Mouse (Mus musculus): ENCODE data around the gene Nav2. TPM values are rescaled to one million over a fixed set of nuclear protein-coding genes. Genes with fewer than 3 reads are reported as not detected.
A peak's percentile ranks its signal among the peaks of the same experiment; 100 is the strongest.

Nav2 gene
- total RNA-seq, 2 experiments from 2014 or later, result 60.0 to 64.1 TPM

DNA sequence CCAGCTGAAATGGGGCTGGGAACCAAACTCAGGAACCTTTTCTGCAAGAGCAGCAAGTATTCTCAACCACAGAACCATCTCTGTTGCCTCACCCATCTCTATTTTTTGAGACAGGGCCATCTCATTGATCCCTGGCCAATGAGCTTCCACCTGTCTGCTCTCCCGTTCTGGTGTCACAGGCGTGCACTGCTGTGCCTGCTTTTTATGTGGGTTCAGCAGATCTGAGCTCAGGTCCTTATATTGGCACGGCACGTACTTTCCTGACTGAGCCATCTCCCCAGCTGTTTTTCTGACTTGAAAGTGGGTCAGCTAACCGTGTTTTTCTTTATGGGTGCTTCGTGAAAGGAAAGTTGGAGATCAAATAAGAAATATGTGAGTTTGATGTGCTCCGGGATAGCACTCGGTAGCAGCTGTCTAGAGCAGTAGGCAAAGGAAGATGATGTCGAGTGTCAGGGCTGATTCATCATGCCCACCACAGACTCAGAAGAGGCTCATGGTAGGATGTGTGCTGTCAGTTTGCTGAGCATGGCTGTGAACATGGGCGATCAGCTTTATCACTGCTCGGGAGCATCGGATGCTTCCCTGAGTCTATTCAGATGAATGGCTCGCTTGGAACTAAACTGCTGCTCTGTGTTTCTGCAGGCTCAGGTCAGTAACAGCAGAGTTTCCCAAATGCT, 456.1 kb downstream of the Nav2 start:
- intact Hi-C loops (cut with DNase I), result no loop called here

DNA sequence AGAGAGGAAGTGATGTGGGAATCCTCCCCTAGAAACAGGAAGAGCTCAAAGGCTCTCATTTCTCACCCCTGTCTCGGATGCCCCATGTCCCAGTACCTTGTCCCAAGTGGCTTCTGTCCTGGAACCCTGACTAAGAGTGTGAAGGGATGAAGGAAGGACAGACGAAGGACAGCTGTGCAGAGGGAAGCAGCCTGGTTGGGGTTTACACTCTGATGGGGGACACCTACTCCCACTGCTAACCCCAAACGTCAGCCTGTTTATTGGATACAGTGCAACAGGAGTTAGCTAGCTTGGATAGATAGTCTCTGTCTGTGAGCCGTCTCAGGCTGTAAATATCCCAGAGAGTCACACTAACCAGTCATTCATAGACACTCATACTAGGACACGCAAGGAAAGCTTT, 460.1 kb downstream of the Nav2 start:
- DNase-seq, result no peak
- intact Hi-C loops (cut with DNase I), result no loop called here

More for the DNA sequence above, 456.1 kb downstream of the Nav2 start:
- no peak for DNase-seq

DNA sequence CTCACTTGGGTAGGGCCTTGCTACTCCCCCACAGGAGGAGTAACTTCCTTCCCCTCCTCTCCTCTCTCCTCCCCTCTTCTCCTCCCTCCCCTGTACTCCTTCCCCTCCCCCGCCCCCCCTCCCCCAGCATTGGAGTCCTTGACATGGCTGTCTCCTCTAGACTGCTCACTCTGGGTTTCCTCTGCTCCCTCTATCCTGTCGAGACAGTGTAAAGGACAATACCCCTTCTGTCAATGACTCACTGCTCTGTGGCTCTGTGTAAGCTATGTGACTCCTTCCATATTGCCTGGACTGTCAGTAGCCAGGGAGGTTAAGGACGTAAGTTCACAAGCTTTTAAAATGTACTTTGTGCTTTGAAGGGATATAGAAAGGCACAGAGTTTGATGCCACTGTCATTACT, 460.5 kb downstream of the Nav2 start:
- DNase-seq, result no peak
- intact Hi-C loops (cut with DNase I), result no loop called here

DNA sequence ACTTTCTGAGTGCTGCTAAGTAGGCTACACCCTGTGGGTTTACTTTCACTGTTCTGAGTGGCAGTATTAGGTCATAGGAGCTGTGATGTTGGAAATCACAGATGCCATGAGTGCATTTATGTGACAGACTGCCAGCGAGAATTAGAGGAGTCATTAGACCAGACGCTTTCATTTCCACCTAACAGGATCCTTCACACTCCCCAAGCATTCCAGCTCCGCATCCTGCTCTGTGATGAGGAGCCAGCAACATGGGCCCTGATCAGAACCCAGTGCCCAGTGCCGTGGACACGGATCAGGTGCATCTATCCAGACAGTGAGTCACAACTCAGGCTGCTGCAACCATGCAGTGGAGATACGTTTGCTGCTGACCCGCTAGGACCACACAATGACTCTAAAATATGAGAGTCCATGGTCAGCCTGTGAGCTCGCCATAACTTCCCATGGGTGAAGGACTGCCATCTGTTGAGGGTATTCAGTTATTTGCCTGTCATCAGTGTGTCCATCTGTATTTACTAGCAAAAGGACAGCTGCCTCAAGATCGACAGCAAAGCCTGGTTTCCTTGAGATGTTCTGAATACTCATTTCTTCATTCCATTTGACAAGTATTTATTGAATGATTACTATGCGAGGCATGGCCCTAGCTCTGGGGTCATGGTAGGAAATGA, 461.4 kb downstream of the Nav2 start:
- intact Hi-C loops (cut with DNase I), result no loop called here
- DNase-seq, result no peak

DNA sequence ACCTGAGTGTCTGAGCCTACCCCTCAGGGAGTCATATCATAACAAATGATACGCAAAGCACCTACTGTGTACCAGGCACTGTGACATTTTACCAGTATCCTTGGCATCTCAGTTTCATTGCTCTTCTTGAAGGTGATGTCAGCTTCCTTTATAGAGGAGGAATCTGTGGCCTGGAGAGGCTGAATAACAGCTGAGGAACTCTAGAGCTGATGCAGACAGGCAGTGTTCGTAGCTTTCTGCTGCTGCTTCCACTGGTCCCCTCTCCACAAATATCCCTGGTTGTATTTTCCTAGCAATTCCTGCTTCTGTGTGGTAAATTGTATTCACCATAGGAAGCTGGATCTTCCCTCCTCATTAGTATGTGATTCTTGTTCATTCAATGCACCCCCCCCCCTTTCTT, 462.8 kb downstream of the Nav2 start:
- intact Hi-C loops (cut with DNase I), result no loop called here
- DNase-seq, result no peak

DNA sequence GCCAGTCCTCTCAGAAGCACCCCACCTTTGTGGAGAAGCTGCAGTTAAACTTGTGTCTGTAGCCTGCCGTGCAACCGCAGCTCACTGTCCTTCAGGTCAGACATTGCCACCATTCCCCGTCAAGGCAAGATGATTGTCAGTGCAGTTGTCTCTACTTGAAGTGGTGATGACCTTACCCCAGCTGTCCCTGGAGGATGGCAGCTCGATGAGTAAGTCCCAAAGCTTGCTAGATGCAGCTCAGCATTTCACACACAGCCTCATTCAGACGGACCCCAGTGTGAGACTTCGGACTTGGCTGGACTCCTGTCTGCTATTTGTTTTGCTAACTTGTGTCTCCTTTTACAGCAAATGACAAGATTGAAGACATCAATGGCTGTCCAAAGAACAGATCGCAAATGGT, 463.5 kb downstream of the Nav2 start:
- intact Hi-C loops (cut with DNase I), result no loop called here
- no peak for DNase-seq

DNA sequence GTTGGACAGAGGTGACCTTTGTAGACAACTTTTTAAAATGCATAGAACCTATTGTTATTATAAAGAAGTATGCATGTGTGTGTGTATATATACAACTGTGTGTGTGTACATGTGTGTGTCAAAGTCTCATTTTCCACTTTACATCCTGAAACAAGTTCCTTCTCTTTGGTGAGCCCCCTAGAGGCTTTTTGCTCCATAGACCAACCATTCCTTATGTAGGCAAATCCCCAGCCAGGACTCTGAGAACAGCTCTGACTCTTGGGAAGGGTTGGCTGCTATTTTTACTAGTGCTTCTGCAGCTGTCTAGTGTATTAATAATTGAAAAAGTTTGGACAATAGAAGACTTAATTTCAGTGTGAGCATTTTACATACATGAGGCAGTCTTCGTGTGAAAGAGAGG, 464.7 kb downstream of the Nav2 start:
- intact Hi-C loops (cut with DNase I), result no loop called here
- DNase-seq, result no peak

DNA sequence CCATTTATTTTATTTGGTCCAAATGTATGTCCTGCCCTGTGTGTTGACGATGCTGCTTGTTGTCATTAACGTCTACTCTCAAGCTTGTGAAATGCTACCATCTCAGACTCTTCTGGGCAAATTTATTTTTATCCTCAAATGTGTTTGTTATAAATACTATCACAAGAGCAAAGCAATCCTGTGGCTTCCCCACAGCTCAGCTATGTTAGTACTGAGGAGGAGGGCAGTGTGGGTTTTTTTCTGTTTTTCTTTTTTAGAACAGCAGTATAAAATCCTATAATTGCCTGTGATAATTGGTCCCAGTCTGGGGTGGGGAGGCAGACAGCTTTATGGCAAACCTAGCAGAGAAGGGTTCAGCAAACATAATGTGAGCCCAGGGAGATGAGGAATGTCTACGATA, 465.1 kb downstream of the Nav2 start:
- DNase-seq, result no peak
- intact Hi-C loops (cut with DNase I), result no loop called here

DNA sequence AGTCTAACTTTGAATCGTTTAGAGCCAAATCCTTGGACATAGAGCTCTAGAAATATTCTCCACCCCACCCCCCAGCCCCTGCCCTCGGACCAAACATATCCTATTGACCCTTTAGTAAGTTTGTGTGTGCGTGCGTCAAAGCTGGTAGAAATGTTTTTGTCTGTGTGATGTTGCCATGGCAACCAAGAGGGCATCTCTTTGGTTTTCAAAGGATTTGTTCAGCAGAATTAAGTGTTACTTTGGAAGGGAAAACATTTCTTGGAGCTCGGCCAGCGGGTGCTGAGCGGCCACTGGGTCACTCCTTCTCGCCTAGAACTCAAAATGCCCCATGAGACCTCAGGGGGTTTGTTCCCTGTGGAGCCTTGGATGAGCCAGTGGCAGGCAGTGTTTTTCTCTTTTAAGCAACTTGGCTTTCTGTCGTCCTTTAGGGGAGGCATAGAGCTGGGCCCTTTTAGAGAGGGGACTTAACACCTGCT, 467.0 kb downstream of the Nav2 start:
- intact Hi-C loops (cut with DNase I), result no loop called here
- peak in 1 of 2 experiments; percentile 21 for DNase-seq

DNA sequence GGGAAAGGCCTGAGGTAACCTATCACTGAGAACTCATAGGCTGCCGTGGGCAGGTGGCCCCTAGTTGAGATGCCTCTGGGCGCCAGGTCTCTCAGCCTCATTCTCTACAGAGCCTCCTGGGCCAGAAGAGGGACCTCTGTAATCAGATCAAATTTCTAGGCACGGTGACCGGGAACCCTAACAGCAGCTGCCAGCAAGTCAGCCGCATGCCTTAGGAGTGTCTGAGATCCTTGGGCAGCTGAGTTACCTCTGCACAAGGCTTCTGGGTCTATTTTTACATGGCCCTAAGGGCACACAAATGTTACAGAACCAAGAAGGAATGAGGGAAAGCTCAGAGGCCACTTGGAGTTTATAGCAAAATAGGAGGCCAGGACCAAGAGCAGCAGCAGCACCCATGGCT, 470.1 kb downstream of the Nav2 start:
- DNase-seq, result no peak
- intact Hi-C loops (cut with DNase I), result no loop called here

DNA sequence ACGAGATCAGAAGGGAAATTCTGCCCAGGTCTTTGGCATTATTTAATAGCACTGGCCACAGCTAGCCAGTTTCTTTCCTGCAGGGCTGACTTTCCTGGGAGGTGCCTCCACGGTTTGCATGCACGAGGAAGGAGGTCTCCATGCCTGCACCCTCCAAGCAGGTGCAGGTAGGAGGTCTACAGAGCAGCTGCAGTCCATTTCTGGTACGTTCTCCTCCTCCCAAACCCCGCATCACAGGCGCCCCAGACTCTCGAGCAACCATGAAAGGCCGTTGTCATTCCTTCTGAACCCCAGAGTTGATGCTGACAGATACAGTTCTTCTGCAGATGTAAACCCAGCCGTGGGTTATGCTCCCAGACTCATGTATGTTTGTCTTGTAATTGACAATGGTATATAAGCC, 472.4 kb downstream of the Nav2 start:
- no peak for DNase-seq
- intact Hi-C loops (cut with DNase I), result no loop called here

DNA sequence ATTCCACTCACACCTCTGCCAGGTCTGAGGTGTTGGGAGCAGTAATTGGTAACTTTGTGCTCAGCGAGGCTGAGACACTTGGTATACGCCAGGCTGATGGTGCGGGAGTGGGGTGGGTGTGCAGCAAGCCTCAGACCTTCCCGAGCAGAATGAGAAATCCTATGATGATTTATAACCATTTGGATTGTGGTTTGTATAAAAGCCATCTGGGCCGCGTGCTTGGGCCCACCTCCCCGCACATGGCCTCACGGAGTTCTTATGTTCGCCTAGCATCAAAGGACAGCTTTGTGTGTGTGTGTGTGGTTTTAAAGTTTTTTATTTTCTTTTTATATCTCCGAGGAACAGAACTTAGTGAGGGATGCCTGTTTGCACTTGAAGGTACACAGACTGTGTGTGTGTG, 474.4 kb downstream of the Nav2 start:
- intact Hi-C loops (cut with DNase I), result no loop called here
- no peak for DNase-seq

DNA sequence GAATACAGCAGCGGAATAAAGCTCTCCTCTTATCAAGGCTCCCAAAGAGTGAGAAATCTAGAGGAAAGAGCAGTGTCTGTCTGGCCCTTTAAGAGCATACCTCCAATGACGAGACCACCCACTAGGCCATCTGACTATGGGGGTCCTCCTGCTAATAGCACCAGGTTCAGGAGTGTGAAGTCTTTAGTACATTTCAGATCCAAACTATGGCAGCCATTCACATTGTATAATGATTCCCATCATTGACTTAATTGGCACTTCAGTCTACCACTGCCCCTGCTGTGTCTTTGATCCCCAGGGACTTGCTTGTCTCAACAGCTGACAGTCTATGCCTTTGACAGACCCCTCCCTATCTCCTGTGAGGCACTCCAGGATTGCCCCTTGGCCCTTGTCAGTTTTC, 479.6 kb downstream of the Nav2 start:
- intact Hi-C loops (cut with DNase I), result no loop called here
- DNase-seq, result no peak

DNA sequence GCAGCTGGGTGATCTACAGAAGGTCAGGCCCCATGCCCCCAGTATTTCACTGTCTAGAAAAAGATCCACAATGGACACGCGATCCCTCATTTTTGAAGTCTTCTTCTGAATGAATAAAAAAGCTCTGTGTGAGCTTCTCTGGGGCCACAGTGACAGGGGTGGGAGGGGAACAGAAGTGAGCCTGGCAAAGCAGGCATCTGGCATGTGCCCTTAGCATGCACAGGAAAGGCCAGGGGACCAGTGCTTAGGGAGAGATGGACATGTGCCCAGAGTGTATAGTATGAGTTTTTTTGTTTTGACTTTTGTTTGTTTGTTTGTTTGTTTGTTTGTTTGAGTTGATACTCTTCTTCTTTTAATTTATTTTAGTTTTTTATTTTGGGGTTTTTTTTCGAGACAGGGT, 481.8 kb downstream of the Nav2 start:
- intact Hi-C loops (cut with DNase I), result no loop called here

DNA sequence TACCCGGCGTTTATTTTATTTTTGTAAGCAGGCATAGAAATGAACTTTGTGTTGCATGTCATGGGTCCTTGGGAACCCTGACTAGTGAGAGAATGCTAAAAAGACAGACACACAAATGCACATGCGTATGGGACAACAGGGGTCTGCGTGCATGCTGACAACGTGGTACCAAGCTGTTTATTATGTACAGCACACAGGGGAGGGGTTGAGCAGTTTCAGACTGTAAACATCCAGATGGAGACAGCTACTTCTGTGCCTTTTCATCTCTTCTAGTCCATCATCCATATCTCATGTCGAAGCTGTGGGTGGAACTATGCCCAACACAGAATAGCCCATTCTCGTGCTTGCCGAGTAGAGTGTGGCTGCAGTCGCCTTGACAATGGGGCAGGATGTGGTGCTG, 482.3 kb downstream of the Nav2 start:
- intact Hi-C loops (cut with DNase I), result no loop called here

More for the DNA sequence above, 481.8 kb downstream of the Nav2 start:
- DNase-seq, result no peak

DNA sequence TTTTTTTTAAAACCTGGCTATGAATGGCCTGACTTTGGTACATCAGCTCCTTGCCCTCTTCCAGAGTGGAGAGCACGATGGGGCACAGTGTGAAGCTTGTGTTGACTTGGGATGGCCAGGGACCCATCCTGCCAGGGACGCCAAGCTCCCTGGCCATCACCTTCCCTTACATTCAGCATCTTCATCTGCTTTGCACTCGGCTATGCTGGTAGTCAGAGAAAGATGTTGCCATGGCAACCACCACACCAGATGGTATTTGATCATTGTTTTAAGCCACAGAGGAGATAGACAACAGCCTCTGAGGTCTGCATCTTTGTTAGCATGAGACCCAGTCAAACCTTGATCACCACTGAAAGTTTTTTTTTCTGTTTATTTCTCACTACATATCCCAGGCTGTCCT, 483.7 kb downstream of the Nav2 start:
- no peak for DNase-seq
- intact Hi-C loops (cut with DNase I), result no loop called here

More for the DNA sequence above, 482.3 kb downstream of the Nav2 start:
- no peak for DNase-seq

DNA sequence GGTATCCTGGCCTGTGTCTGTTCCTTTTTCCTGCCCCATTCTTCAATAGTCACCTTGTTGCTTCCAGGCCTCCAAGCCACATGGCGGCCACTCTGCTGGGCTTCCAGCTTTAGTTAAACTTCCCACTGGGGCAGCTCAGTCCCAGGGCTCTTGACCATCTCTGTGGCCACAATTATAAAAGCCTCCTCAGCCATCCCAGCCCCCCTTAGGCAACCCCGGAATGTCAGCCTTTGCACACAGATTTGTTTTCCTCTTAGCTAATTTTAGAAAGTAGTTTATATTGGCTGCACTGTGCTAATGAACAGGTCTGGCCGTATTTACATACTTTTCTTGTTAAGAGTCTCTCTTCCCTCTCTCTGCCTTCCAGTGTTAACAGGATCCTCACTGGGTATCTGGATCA, 484.3 kb downstream of the Nav2 start:
- no peak for DNase-seq
- intact Hi-C loops (cut with DNase I), result no loop called here

DNA sequence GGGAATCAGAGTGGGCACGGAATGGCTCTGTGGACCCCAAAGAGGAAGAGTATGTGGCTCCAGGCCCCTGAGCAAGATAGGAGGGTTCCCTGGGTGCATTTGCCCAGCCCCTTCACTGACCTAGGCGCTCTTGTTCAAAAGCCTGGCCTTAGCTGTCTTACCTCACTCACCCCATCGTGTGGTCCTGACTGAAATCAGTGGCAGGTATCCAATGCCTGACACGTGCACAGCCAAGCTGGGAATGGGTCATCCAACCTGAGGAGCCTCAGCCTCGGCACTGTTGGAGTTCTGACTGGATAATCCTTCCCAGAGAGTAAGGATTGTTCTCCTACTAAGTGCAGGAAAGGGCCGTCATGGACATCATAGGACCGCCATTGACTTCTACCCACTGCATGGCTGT, 485.3 kb downstream of the Nav2 start:
- intact Hi-C loops (cut with DNase I), result no loop called here
- DNase-seq, result no peak

DNA sequence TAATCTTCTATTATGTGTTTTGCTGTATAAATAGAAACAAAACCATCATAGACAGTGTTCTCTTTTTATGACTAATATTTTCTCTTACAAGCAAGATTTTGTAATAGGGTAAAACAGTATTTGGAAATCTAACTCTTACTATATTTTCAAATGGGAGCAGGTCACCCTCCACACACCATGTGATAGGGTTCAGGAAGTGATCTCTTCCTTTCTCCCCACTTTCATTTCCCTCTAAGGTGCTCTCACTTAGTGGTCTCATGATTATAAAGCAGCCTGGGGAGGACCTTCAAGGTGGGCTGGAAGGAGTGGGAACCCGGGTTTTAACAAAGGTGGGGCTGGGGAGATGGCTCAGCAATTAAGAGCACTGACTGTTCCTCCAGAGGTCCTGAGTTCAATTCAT, 487.7 kb downstream of the Nav2 start:
- intact Hi-C loops (cut with DNase I), result loop anchor here (5.0 kb wide), 1 partner anchor 49 kb away; no protein-coding TSS in a partner anchor
- DNase-seq, result no peak

DNA sequence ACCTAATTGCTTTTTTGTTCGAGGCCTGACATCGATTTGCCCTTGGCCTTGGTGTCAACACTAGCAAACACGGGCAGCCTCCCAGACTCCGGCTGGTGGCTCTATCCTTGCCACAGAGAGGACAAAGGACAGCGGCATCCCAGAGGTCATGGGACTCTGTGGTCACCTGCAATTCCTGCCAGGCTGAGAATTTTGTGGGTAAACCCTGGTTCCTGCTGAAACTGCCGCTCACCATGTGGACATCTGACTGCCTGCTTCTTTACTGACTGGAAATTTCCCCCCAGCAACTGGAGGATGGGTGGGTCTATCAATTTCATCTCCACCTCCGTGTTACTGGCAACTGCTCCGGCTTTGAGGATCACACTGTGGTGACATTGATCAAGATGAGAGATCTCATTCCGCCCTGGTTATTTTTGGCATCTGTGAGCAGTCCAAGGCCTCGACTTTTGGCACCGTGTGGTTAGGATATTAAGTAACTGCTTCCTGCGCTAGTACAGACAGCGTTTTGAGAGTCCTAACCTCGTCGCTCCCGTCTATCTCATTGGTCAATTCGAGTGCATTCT, 489.0 kb downstream of the Nav2 start:
- peak; percentile 11 to 50 for DNase-seq
- intact Hi-C loops (cut with DNase I), result loop anchor here (2.0 to 5.0 kb wide), 2 partner anchors 27 to 50 kb away; no protein-coding TSS in a partner anchor

DNA sequence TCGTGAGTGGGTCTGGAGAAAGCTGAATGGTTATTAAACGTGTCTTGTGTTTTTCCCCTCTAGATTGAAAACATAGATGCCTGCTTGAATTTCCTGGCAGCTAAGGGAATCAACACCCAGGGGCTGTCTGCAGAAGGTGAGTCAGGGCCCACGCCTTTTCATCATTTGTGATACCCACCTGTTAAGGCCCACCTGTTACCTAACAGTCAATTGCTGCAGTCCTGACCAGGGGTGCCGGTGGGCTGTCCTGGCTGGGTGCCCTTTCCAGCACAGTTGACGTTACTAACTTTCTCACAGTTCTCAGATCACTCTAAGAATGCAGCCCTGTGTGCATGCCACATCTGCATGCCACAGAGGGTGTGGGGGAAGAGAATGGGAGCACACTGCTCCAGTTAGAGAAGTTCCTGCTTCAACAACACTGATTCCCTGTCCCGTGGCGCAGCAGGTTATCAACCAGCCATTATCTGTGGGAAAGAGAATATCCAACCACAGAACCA, 489.6 kb downstream of the Nav2 start:
- intact Hi-C loops (cut with DNase I), result loop anchor here (2.0 to 5.0 kb wide), 2 partner anchors 27 to 51 kb away; no protein-coding TSS in a partner anchor
- no peak for DNase-seq
